Mouse (Mus musculus) limb, embryonic 13.5 days (tissue): ENCODE data around the gene Pml. TPM values are rescaled to one million over a fixed set of nuclear protein-coding genes. Genes with fewer than 3 reads are reported as not detected.
A peak's percentile ranks its signal among the peaks of the same experiment; 100 is the strongest.

ENCODE experiments used
- ATAC-seq: fragments of 200-750 bp; cut with Nextera tagmentation; 2 replicates; pipeline ENCODE4 v1.8.0; 2017; ENCODE audit warnings: low read depth, moderate number of reproducible peaks, moderate TSS enrichment; ENCODE audit not compliant: low FRiP score
- H3K27ac ChIP-seq: fragments of 300-500 bp; sonication (generic); 2 replicates; pipeline ENCODE4 v1.5.1; 2015; ENCODE audit warnings: inconsistent platforms, mild to moderate bottlenecking, moderate library complexity
- H3K27me3 ChIP-seq: fragments of 300-500 bp; sonication (generic); 2 replicates; pipeline ENCODE4 v1.6.1; 2015; ENCODE audit warnings: mild to moderate bottlenecking, inconsistent platforms
- H3K36me3 ChIP-seq: fragments of 300-500 bp; sonication (generic); 2 replicates; pipeline ENCODE4 v1.6.1; 2015; ENCODE audit warnings: inconsistent platforms, mild to moderate bottlenecking, moderate library complexity
- H3K4me1 ChIP-seq: fragments of 300-500 bp; sonication (generic); 2 replicates; pipeline ENCODE4 v1.6.1; 2015; ENCODE audit warnings: inconsistent platforms
- H3K4me2 ChIP-seq: fragments of 300-500 bp; sonication (generic); replicated peaks from 2 replicates; pipeline ENCODE4 v1.6.1; 2015; ENCODE audit warnings: inconsistent platforms, mild to moderate bottlenecking, moderate library complexity
- H3K4me3 ChIP-seq: fragments of 300-500 bp; sonication (generic); 2 replicates; pipeline ENCODE4 v1.5.1; 2015; ENCODE audit warnings: moderate library complexity, mild to moderate bottlenecking, inconsistent platforms
- H3K9ac ChIP-seq: fragments of 300-500 bp; sonication (generic); 2 replicates; pipeline ENCODE4 v1.6.1; 2015; ENCODE audit warnings: mild to moderate bottlenecking, inconsistent platforms
- H3K9me3 ChIP-seq: fragments of 300-500 bp; sonication (generic); 2 replicates; pipeline ENCODE4 v1.6.1; 2016; ENCODE audit warnings: inconsistent platforms
- WGBS: fragments of 180-500 bp; shearing (Covaris S2); methylation state at CpG from one replicate; pipeline ENCODE4 v1.1.7; 2015; 5-methylcytosine and 5-hydroxymethylcytosine counted together
- polyA plus RNA-seq: library from polyadenylated mRNA; unstranded; fragments of >200 nt; fragmentation: Nextera tagmentation; extraction: Ambion mirVana; gene quantifications from 2 replicates; pipeline ENCODE4 v1.2.1, GENCODE M21; 2015

Pml gene
- polyA plus RNA-seq, 1 experiment from 2014 or later = 18.2 TPM

DNA sequence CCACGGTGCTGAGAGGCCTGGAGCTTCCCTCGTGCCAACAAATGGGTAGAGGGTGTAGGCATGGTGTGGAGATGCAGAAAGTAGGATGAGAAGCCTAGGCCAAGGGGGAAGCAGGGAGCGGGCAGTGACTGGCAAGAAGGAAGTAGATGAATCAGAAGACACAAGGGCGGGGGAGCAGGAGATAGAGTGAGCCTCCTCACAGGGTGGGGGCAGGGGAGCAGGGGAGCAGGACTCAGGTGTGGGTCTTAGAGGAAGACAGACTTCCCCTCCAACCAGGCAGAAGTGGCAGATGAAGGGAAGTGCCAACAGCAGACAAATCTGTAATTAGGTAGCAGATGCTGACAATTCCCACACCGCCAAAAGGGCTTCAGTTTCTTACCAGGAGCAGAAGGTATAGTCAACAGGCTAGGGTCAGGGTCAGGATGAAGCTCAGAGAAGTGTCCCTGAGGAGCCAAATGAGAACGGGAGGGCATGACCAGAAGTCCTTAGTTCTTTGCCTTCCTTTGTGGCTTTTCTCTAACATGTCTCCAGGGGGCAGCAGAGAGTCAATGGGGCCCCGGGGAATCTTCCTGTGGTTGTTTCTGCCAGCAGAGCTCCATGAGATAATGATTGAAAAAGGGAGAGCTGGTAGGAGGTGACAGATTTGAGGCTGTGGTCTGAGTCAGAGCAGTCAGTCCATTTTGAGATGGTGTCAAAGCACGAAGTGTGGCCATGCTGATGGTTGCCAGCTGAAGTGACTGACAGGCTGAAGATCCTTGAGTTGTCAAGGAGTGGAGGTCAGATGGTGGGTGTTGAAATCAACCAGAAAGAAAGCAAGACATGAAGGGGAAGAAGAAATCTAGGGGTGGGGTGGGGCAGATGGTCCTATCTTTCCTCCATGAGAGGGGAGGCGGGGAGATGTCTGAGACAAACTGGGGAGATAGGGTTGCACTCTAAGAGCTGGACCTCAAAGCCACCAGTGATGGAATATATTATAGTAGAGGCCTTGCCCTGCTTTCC, 23.4 kb downstream of the Pml start:
- Histone ChIP-seq H3K27ac (no peak overlapping the region), H3K9ac (no peak overlapping the region), H3K4me2 (no peak overlapping the region), H3K9me3 (no peaks in the 10 kb centered on the region), H3K4me3 (no peak overlapping the region), H3K27me3 (no peaks in the 10 kb centered on the region), H3K36me3 (peaks cover 76% of the 10 kb centered on the region), H3K4me1 (no peaks in the 10 kb centered on the region)
- no peak for ATAC-seq
- WGBS = 69% methylated on average over 9 of the region's 9 CpGs

DNA sequence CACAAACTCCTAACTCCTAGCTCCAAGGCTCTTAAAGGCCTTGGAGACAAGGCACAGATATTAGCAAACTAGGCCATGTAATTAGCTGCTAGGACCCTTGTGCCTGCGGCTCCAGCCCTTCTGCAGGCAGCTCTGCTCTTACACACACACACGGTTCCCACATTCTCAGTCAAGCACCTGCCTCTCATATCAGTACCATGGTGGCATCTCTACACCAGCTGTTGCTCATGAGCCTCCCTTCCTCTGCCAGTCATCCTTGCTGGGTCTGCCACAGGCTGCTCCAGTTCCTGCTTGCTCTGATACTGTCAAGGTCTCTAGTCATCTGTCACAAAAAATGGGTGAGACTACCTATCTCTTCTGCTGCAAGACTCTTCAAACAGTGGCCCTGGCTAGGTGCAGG, 25.2 kb downstream of the Pml start:
- no peak for ATAC-seq
- 95% methylated on average over 2 of the region's 2 CpGs for WGBS
- Histone ChIP-seq H3K4me1 (0 out of 2 replicates have a peak, but pooled peaks cover 10% of the 10 kb centered on the region), H3K4me3 (no peak overlapping the region), H3K4me2 (no peak overlapping the region), H3K36me3 (peaks cover 74% of the 10 kb centered on the region), H3K9me3 (no peaks in the 10 kb centered on the region), H3K27me3 (no peaks in the 10 kb centered on the region), H3K27ac (no peak overlapping the region), H3K9ac (no peak overlapping the region)

DNA sequence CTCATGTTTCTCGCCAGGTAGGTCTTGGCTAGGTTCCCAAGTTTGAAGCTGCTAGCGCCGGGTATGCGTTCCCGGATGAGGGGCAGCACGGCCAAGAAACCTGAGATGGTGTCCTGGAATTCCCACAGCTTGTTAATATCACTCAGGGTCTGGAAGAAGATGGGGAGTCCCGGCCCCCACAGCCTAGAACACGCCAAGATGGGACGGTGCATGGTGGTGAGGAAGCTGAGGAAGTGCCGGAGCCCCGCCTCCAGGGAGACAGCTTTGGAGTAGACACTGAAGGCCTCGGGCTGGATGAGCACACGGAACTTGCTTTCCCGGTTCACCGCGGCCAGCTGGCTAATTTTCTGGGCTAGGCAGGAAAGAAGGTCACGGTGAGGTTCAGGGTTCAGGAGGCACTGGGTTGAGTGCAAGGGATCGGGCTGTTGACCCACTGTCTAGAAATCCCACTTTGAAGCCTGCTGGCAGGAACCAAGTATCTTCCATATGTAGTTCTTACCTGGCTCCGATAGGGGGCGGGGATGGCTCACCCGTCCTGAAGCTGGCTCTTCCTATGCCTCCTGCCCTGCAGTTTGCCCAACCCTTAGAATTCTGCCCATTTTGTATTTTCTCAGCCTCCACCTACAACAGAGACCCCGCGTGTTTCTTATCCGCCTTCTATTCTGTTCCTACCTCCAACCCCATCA, 29.2 kb downstream of the Pml start:
- peak; percentile 66; the same call in 1 of the 2 replicates for ATAC-seq
- 61% methylated on average over 24 of the region's 24 CpGs for WGBS

DNA sequence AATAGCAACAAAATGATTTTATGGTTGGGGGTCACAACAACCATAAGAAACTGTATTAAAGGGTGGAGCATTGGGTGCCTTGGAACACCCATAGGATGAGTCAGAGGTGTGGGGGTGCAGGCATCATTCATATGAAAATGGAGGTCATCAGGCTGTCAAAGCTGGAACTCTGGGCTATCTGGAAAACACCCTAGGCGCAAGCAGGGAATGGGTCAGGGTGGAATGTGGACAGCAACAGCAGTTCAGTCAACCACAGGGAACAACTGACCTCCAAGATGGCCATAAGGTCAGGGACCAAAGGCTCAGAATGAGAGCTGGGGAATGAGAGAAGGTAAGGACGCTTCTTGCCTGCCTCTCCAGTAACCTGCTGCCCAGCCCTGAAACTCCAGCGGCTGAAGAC, 31.0 kb downstream of the Pml start:
- H3K36me3 ChIP-seq = peaks cover 35% of the 10 kb centered on the region
- no peak overlapping the region for H3K4me3 ChIP-seq
- H3K9ac ChIP-seq = no peak overlapping the region
- WGBS = 92% methylated on average over 3 of the region's 3 CpGs
- H3K27me3 ChIP-seq = peaks cover under 1% of the 10 kb centered on the region; the same call in 1 of the 2 replicates
- H3K9me3 ChIP-seq = no peaks in the 10 kb centered on the region
- peaks cover 24% of the 10 kb centered on the region for H3K4me1 ChIP-seq
- no peak for ATAC-seq
- H3K27ac ChIP-seq = no peak overlapping the region
- H3K4me2 ChIP-seq = no peak overlapping the region

More for the DNA sequence above, 29.2 kb downstream of the Pml start:
- H3K9ac ChIP-seq = no peak overlapping the region
- H3K27me3 ChIP-seq = no peaks in the 10 kb centered on the region
- H3K36me3 ChIP-seq = peaks cover 46% of the 10 kb centered on the region
- H3K9me3 ChIP-seq = no peaks in the 10 kb centered on the region
- H3K4me1 ChIP-seq = 0 out of 2 replicates have a peak, but pooled peaks cover 10% of the 10 kb centered on the region
- H3K27ac ChIP-seq = no peak overlapping the region
- 0 out of 2 replicates have a peak overlapping the region, but pooled peaks have one; percentile 9 for H3K4me2 ChIP-seq
- no peak overlapping the region for H3K4me3 ChIP-seq

DNA sequence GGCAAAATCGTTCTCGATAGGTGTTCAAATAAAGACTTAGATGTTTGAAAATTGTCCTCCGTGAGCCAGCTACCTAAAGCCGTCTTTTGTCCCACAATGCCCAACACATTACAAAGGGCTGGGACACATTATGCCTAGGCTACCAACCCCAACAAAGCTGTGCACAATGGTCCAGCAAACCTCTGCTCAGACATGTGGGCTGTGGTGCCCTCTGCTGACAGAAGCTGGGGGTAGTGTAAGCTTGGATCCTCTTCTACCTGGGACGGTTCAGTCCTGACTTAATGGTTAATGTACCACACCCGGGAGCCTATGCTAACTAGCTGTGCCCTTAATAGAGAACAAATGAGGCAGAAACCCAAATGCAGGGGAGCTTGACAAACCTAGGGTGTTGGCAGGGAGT, 33.2 kb downstream of the Pml start:
- ATAC-seq = no peak
- no peak overlapping the region for H3K9ac ChIP-seq
- H3K4me2 ChIP-seq = no peak overlapping the region
- H3K27ac ChIP-seq = no peak overlapping the region
- peaks cover 6% of the 10 kb centered on the region; the same call in 1 of the 2 replicates for H3K27me3 ChIP-seq
- no peaks in the 10 kb centered on the region for H3K9me3 ChIP-seq
- WGBS = 54% methylated on average over 6 of the region's 6 CpGs
- H3K4me1 ChIP-seq = peaks cover 24% of the 10 kb centered on the region
- peaks cover 18% of the 10 kb centered on the region for H3K36me3 ChIP-seq
- H3K4me3 ChIP-seq = no peak overlapping the region

DNA sequence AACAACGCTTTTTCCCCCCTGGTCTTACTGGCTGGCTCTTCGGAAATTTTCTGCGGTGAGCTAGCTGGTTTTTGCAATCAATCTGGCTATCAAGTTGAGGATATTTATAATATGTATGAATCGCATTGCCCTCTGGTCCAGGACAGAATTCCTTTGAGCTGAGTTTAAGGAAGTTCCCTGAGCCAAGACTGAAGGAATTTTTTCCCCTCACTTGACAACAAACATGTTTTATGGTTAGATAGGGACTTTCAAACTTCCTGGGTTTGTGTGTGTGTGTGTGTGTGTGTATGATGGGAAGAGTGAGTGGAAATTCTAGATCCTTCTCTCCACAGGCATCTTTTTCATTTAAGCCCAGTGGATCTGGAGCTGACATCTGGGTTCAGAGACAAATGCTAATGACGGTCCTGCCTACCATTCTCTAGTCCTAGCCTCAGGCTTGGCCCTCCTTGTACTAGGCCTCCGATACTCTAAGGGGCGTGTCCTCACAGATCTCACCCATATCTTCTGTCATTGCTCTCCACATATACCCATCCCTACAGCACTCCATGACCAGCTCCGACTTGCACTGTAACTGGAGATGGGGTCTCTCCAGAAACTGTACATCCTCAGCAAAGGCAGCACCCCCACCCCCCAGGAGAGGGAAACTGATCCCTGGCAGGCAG, 34.9 kb downstream of the Pml start:
- Histone ChIP-seq H3K27me3 (peaks cover 6% of the 10 kb centered on the region; the same call in 1 of the 2 replicates), H3K9ac (no peak overlapping the region), H3K36me3 (peaks cover 5% of the 10 kb centered on the region), H3K9me3 (no peaks in the 10 kb centered on the region; the same call in 1 of the 2 replicates), H3K4me1 (peaks cover 16% of the 10 kb centered on the region), H3K4me2 (no peak overlapping the region), H3K4me3 (no peak overlapping the region), H3K27ac (no peak overlapping the region)
- peak; percentile 60 for ATAC-seq
- WGBS = 52% methylated on average over 8 of the region's 8 CpGs

DNA sequence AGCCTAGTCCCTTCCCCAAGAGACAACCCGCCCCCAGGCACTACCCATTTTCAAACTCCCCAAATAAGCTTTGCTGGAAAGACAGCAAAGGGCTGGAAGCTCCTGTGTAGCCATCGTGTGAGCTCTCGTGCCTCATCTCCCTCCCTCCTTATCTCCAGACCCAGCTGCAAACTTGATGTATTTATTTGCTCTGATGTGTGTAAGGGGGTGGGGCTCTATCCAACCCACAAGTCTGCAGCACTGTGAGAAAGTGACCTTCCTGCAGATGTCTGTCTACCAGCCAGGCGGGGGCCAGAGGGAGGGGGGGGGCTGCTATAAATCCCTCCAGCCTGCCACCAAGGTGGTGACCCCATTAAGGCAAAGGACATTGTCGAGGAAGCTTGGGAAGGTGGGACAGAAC, 35.7 kb downstream of the Pml start:
- Histone ChIP-seq H3K4me1 (peaks cover 14% of the 10 kb centered on the region), H3K27ac (no peak overlapping the region), H3K27me3 (peaks cover 6% of the 10 kb centered on the region; the same call in 1 of the 2 replicates), H3K4me2 (no peak overlapping the region), H3K4me3 (no peak overlapping the region), H3K9me3 (no peaks in the 10 kb centered on the region; the same call in 1 of the 2 replicates), H3K36me3 (no peaks in the 10 kb centered on the region), H3K9ac (no peak overlapping the region)
- no peak for ATAC-seq
- 12% methylated on average over 5 of the region's 5 CpGs for WGBS

DNA sequence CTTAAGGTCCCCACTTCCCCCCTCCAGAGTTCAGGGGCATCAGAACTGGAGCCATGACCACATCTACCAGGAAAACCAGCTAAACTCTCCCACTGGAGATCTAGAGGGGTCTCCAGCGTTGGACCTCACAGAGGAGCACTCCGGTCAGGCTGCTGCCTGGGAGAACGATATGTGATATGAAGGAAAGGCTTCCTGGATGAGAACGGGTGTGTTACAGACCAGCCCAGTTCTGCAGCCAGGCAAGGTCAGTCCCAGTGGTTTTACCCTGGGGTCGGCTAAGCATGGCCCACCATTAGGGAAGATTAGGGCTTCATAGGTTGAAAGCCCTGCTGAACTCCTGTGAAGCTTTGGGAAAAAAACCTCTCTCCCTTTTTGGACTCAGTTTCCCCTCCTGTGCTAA, 36.2 kb downstream of the Pml start:
- Histone ChIP-seq H3K36me3 (no peaks in the 10 kb centered on the region), H3K27ac (no peak overlapping the region), H3K27me3 (peaks cover 6% of the 10 kb centered on the region; the same call in 1 of the 2 replicates), H3K9ac (no peak overlapping the region), H3K4me3 (no peak overlapping the region), H3K9me3 (no peaks in the 10 kb centered on the region; the same call in 1 of the 2 replicates), H3K4me1 (peaks cover 14% of the 10 kb centered on the region), H3K4me2 (no peak overlapping the region)
- 63% methylated on average over 5 of the region's 5 CpGs for WGBS
- ATAC-seq = no peak

DNA sequence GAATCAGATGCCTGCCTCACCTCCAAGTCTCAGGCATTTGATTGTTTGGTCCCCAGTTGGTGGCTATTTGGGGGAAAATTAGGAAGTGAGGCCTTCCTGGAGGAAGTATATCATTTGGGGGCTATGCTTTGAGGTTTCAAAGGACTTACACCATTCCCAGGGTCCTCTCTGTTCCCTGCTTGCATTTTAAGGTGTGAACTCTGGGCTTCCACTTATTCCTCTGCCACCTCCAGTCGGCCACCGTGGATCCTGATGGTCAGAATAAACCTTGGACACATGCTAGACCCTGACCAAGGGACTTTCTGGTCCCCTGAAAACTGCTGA, 39.3 kb downstream of the Pml start:
- WGBS = 69% methylated on average over 2 of the region's 2 CpGs

DNA sequence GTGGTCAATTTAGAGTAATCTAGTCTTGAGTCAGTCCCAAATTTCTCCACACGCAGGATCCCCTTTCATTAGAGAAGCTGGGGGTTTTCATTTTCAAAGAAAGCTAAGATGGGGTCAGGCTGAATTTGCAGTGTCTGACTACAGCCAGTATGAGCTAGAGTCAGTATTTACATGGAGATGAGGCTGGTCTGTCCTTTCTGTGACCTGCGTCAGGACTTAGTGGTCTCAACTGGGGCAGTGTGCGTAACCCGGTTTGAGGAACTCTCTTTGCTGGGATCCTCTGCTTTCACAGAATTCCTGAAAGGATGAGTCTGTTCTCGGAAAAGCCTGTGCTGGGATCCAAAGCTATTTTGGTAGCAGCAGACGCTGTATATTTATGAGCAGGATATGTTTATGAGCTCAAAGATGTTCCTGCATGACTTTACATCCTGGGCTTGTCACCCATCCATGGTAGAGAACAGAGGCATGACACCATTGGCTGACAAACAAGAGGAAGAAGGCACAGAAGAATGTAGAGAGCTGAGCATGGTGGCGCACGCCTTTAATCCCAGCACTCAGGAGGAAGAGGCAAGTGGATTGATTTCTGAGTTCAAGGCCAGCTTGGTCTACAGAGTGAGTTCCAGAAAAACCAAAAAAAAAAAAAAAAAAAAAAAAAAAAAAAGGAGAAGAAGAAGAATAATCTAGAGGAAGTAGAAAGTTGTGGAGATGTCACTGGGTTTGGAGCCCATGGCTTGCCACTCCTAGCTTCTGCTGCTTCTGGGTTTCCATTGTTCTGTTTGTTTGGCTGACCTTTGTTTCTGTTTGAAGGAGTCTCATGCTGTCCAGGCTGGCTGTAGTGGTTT, 39.9 kb downstream of the Pml start:
- Histone ChIP-seq H3K4me2 (no peak overlapping the region), H3K27ac (no peak overlapping the region), H3K36me3 (no peaks in the 10 kb centered on the region), H3K4me1 (peaks cover 9% of the 10 kb centered on the region; the same call in 1 of the 2 replicates), H3K9ac (no peak overlapping the region), H3K9me3 (no peaks in the 10 kb centered on the region; the same call in 1 of the 2 replicates), H3K27me3 (peaks cover 22% of the 10 kb centered on the region), H3K4me3 (no peak overlapping the region)
- no peak for ATAC-seq
- 77% methylated on average over 8 of the region's 8 CpGs for WGBS

More for the DNA sequence above, 39.3 kb downstream of the Pml start:
- Histone ChIP-seq H3K36me3 (no peaks in the 10 kb centered on the region), H3K27ac (no peak overlapping the region), H3K4me1 (peaks cover 14% of the 10 kb centered on the region), H3K27me3 (peaks cover 16% of the 10 kb centered on the region), H3K9ac (no peak overlapping the region), H3K9me3 (no peaks in the 10 kb centered on the region; the same call in 1 of the 2 replicates), H3K4me2 (no peak overlapping the region), H3K4me3 (no peak overlapping the region)
- no peak for ATAC-seq

DNA sequence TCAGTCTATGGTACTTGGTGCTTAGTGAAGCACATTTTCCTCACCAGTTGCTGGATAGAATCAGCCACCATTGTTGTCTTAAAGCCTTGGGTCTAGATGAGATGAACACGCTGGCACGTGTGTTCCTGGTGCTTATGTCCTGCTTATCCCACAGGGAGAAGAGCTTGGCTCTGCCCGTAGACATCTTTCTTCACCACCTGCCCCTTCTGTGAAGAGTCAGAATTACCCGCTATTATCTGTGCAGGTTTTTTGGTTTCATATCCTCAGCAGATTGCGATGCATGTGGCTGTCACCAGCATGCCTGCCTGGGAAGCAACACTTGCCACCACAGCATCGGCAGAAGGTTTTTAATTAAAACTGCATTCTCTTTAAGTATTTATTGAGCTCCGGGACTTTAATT, 43.6 kb downstream of the Pml start:
- H3K9me3 ChIP-seq = no peaks in the 10 kb centered on the region; the same call in 1 of the 2 replicates
- no peak overlapping the region for H3K4me2 ChIP-seq
- no peak for ATAC-seq
- H3K36me3 ChIP-seq = no peaks in the 10 kb centered on the region
- 83% methylated on average over 7 of the region's 7 CpGs for WGBS
- peaks cover 45% of the 10 kb centered on the region for H3K27me3 ChIP-seq
- no peak overlapping the region for H3K4me3 ChIP-seq
- H3K4me1 ChIP-seq = peaks cover 28% of the 10 kb centered on the region
- no peak overlapping the region for H3K27ac ChIP-seq
- no peak overlapping the region for H3K9ac ChIP-seq
